Mouse (Mus musculus) liver, embryonic 13.5 days (tissue): ENCODE measurements at regions not wholly inside any gene's neighbourhood (a gene's known extent, or its start where the extent isn't known, plus 50 kb on each side); places are given as distances from the start of the nearest gene placed in this dataset.

ENCODE experiments used
- ATAC-seq: fragments of 200-750 bp; cut with Nextera tagmentation; 2 replicates; pipeline ENCODE4 v1.8.0; 2017; ENCODE audit warnings: low read depth, mild to moderate bottlenecking, moderate number of reproducible peaks, moderate library complexity
- DNase-seq: peaks from one replicate; pipeline ENCODE4 v3.0.0; 2022
- H3K27ac ChIP-seq: fragments of 300-500 bp; sonication (generic); 2 replicates; pipeline ENCODE4 v1.5.1; 2015; ENCODE audit warnings: moderate library complexity, mild to moderate bottlenecking, inconsistent platforms
- H3K27me3 ChIP-seq: fragments of 300-500 bp; sonication (generic); 2 replicates; pipeline ENCODE4 v1.6.1; 2015; ENCODE audit warnings: mild to moderate bottlenecking, inconsistent platforms
- H3K36me3 ChIP-seq: fragments of 300-500 bp; sonication (generic); 2 replicates; pipeline ENCODE4 v1.6.1; 2015; ENCODE audit warnings: mild to moderate bottlenecking, inconsistent platforms
- H3K4me1 ChIP-seq: fragments of 300-500 bp; sonication (generic); replicated peaks from 2 replicates; pipeline ENCODE4 v1.6.1; 2015; ENCODE audit warnings: inconsistent platforms
- H3K4me2 ChIP-seq: fragments of 300-500 bp; sonication (generic); 2 replicates; pipeline ENCODE4 v1.6.1; 2015; ENCODE audit warnings: inconsistent platforms, mild to moderate bottlenecking, moderate library complexity
- H3K4me3 ChIP-seq: fragments of 300-500 bp; sonication (generic); replicated peaks from 2 replicates; pipeline ENCODE4 v1.5.1; 2015; ENCODE audit warnings: mild to moderate bottlenecking, inconsistent platforms
- H3K9ac ChIP-seq: fragments of 300-500 bp; sonication (generic); 2 replicates; pipeline ENCODE4 v1.6.1; 2015; ENCODE audit warnings: mild to moderate bottlenecking, inconsistent platforms
- H3K9me3 ChIP-seq: fragments of 300-500 bp; sonication (generic); replicated peaks from 2 replicates; pipeline ENCODE4 v1.6.1; 2016; ENCODE audit warnings: inconsistent platforms
- WGBS: fragments of 180-500 bp; shearing (Covaris S2); methylation state at CpG from one replicate; pipeline ENCODE4 v1.1.7; 2015; ENCODE audit not compliant: insufficient replicate concordance; 5-methylcytosine and 5-hydroxymethylcytosine counted together

DNA sequence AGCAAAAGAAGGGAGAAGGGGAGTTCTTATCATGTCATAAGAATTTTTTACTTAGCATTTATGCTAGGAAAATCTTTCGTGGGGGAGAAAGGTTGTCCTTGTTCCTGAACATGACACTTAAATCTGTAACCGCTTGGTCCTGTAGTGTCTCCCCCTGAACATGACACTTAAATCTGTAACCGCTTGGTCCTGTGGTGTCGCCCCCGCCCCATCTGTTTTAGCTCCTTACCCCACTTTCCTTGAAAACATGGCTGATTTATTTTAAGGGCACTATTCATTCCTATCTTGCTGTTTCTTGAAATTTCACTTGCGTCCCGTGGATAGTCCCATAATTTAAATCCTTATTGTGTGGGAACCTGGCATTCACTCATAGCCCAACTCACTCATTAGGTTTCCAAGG, 82.2 kb downstream of the Rap2a start:
- Histone ChIP-seq H3K27ac (no peak overlapping the region), H3K27me3 (no peaks in the 10 kb centered on the region), H3K36me3 (no peaks in the 10 kb centered on the region), H3K4me1 (no peaks in the 10 kb centered on the region), H3K4me2 (no peak overlapping the region), H3K9ac (no peak overlapping the region), H3K4me3 (no peak overlapping the region), H3K9me3 (no peaks in the 10 kb centered on the region)
- DNase-seq (no peak), ATAC-seq (no peak)
- 74% methylated on average over 7 of the region's 7 CpGs for whole genome bisulfite sequencing

DNA sequence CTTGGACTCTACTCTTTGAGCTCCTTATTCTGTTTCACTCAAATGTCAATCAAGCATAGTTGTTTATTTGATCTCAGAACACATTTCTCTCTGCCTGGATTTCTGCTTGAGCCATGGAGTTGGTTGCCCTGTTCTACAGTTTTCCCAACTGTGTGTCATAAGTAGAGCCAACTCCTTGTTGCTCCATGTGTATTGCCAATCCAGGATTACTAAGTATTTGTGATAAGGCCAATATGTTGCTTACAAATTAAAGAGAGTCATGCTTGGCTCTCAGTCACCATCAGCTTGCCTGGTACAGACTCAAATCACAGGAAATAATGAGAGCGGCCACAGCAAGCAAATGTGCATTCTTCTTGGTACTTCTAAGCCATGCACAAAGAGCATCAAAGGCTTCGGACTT, 82.7 kb downstream of the Rap2a start:
- Histone ChIP-seq H3K27ac (no peak overlapping the region), H3K27me3 (no peaks in the 10 kb centered on the region), H3K4me3 (no peak overlapping the region), H3K36me3 (no peaks in the 10 kb centered on the region), H3K9ac (no peak overlapping the region), H3K4me1 (no peaks in the 10 kb centered on the region), H3K4me2 (no peak overlapping the region), H3K9me3 (no peaks in the 10 kb centered on the region)
- ATAC-seq (no peak), DNase-seq (no peak)
- 78% methylated on average over 2 of the region's 2 CpGs for WGBS

DNA sequence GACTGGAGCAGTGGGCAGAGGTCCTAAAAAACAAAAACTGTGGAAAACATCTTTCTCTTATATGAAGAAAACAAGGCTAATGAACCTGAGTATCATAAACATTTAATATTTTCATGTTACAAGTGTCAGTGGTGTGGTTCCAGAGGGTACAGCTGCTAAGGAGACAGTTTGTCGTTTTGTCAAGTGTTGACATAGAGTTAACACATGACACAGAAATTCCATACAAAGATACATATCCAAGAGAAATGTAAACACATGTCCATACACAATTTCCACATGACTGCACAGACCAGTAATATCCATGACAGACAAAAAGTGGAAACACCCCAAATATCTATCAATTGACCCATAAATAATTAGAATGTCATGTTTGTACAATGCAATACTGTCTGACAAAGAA, 88.7 kb downstream of the Rap2a start:
- ATAC-seq (no peak), DNase-seq (no peak)
- H3K36me3 ChIP-seq, result no peaks in the 10 kb centered on the region
- no peaks in the 10 kb centered on the region for H3K9me3 ChIP-seq
- no peaks in the 10 kb centered on the region for H3K4me1 ChIP-seq
- WGBS, result 40% methylated on average over 1 of the region's 1 CpGs
- H3K4me2 ChIP-seq, result no peak overlapping the region
- H3K27me3 ChIP-seq, result no peaks in the 10 kb centered on the region
- H3K27ac ChIP-seq, result no peak overlapping the region
- H3K4me3 ChIP-seq, result no peak overlapping the region
- no peak overlapping the region for H3K9ac ChIP-seq

DNA sequence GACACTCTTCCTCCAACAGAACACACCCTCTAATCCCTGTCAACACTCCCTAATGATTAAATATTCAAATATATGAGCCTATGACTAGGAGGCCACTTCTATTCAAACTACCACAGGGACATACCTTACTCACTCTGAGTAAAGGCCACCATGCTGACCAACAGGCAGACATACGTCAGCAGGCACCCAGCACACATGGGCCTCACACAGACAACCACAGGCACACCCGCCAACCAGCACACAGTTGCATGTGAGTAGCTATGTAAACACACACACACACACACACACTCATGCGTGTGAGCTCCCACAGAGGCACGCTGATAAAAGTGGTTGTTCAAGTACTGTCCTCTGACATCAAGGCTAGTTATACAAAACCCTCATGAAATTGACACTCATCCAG, 89.8 kb downstream of the Rap2a start:
- H3K4me3 ChIP-seq, result no peak overlapping the region
- H3K27me3 ChIP-seq, result no peaks in the 10 kb centered on the region
- DNase-seq, result no peak
- WGBS, result 65% methylated on average over 4 of the region's 4 CpGs
- H3K4me2 ChIP-seq, result no peak overlapping the region
- H3K36me3 ChIP-seq, result no peaks in the 10 kb centered on the region
- H3K4me1 ChIP-seq, result no peaks in the 10 kb centered on the region
- H3K9me3 ChIP-seq, result no peaks in the 10 kb centered on the region
- ATAC-seq, result no peak
- no peak overlapping the region for H3K27ac ChIP-seq
- H3K9ac ChIP-seq, result no peak overlapping the region

DNA sequence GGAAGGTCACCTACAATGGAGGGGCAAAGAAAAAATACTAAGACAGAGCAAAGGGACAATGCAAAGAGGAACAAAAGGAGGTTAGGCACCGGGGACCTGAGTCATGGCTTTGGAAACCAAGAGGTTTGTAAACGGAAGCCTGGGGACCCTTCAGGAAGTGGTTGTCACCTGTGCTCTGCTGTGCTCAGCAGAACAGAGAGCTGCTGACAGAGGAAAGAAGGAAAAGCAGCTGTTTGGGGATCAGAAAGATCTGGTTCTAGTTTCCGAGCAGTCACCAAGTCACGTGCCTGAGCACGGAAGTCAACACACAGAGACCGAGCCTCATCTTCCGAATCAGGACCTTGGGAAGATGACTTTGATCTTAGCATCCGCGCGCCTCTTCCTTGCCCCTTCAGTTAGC, 94.0 kb downstream of the Rap2a start:
- Histone ChIP-seq H3K4me1 (no peaks in the 10 kb centered on the region), H3K27ac (no peak overlapping the region), H3K9ac (no peak overlapping the region), H3K27me3 (no peaks in the 10 kb centered on the region), H3K4me2 (no peak overlapping the region), H3K36me3 (no peaks in the 10 kb centered on the region), H3K9me3 (no peaks in the 10 kb centered on the region), H3K4me3 (no peak overlapping the region)
- DNase-seq (no peak), ATAC-seq (0 out of 2 replicates have a peak, but pooled peaks have one; percentile 31)
- WGBS, result 12% methylated on average over 10 of the region's 10 CpGs

DNA sequence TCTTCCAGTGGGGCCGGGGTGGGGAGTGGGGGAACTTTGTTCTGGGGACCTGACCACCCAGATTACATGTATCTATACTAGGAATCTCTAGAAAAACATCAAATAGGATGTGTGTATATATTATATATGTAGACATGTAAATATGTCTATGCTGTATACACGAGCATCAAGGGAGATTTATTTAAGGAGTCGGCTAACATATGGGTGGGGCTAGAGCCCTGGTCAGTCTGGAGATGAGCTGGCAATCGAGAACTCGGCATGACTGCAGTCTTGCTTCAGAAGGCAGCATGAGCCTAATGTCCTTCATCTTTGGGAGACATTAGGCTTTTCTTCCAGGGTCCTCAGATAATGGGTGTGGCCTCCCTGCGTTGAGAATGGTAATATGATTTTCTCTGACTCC, 97.0 kb downstream of the Rap2a start:
- no peak overlapping the region for H3K4me3 ChIP-seq
- H3K4me1 ChIP-seq, result no peaks in the 10 kb centered on the region
- H3K27ac ChIP-seq, result no peak overlapping the region
- no peak overlapping the region for H3K9ac ChIP-seq
- no peaks in the 10 kb centered on the region for H3K27me3 ChIP-seq
- ATAC-seq (no peak), DNase-seq (no peak)
- 64% methylated on average over 6 of the region's 6 CpGs for WGBS
- no peaks in the 10 kb centered on the region for H3K36me3 ChIP-seq
- no peak overlapping the region for H3K4me2 ChIP-seq
- no peaks in the 10 kb centered on the region for H3K9me3 ChIP-seq

DNA sequence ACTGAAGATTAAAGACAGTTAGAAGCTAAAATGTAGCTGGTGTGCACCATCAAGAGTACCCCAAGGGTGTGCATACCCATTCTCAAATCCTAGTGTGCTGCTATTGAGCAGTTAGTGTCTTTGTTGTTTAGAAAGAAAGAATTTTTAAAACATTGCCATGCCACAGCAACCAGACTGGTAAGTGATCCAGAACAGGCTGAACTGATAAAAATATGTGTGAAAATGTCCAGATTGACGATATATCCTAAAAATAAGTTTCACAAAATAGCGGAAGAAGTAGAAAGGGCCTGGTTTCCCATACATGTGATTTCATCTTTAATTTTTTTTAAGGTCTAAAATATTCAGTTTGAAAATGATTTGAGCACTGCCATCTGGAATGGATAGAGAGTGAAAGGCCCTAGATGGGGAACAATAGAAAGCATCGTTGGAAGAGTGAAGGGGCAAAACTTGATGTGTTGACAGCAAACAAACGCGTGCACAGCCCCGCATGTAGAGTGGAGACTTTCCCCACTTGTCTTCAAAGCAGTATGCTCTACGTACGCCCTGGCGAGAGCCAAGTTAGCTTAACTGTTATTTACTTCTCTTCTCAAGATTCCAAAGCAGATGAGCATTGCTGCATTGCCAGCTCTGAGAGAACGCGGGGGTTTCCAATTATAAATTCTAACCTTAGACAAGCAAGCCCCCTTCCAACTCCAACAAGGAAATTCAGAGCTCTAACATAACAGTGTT, 100.3 kb downstream of the Rap2a start:
- H3K27me3 ChIP-seq, result no peaks in the 10 kb centered on the region
- DNase-seq (no peak), ATAC-seq (no peak)
- H3K9me3 ChIP-seq, result no peaks in the 10 kb centered on the region
- no peak overlapping the region for H3K4me2 ChIP-seq
- H3K36me3 ChIP-seq, result no peaks in the 10 kb centered on the region
- H3K4me3 ChIP-seq, result no peak overlapping the region
- no peak overlapping the region for H3K9ac ChIP-seq
- no peak overlapping the region for H3K27ac ChIP-seq
- WGBS, result 73% methylated on average over 11 of the region's 11 CpGs
- H3K4me1 ChIP-seq, result no peaks in the 10 kb centered on the region

DNA sequence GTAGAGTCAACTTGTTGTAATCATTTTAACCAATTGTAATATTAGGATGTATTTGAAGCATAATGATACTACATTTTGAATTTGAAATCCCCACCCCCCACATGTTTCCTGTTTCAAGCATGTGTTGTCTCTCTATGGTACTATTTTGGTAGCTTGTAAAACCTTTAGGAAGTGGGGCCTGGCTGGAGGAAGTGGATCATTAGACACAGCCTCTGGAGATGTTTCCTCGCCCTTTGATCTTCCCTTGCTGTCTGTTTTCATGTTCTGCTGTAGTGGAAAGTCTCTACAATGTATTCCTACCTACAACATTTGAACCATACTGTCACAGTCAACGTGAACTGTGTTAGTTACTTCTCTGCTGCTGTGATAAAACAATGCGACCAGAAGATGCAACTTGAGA, 105.6 kb downstream of the Rap2a start:
- no peak overlapping the region for H3K27ac ChIP-seq
- 22% methylated on average over 3 of the region's 3 CpGs for WGBS
- H3K9me3 ChIP-seq, result no peaks in the 10 kb centered on the region
- H3K36me3 ChIP-seq, result no peaks in the 10 kb centered on the region
- no peak overlapping the region for H3K4me2 ChIP-seq
- ATAC-seq (no peak), DNase-seq (no peak)
- H3K9ac ChIP-seq, result no peak overlapping the region
- H3K4me1 ChIP-seq, result no peaks in the 10 kb centered on the region
- no peak overlapping the region for H3K4me3 ChIP-seq
- H3K27me3 ChIP-seq, result no peaks in the 10 kb centered on the region

DNA sequence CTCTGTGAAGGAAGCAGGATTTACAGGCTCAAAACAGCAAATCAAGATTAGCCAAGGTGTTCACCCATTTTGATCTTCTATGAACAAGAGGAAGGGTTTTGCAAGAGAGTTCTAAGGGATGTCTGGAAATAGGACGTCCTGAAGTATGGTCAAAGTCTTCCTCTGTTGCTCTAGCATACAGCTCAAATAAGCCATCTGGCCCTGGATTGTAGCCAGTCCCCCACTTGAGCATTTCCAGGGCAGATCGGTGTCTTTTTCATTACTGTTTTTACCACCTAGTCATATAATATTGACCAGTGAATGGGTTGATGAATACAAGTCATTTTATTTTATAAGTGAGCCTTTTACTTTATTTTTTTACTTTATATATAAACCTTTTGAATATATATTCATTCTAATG, 113.9 kb downstream of the Rap2a start:
- DNase-seq (no peak), ATAC-seq (no peak)
- H3K27me3 ChIP-seq, result no peaks in the 10 kb centered on the region
- 61% methylated on average over 2 of the region's 2 CpGs for WGBS
- no peak overlapping the region for H3K9ac ChIP-seq
- no peak overlapping the region for H3K4me2 ChIP-seq
- H3K4me1 ChIP-seq, result no peaks in the 10 kb centered on the region
- no peaks in the 10 kb centered on the region for H3K36me3 ChIP-seq
- H3K27ac ChIP-seq, result no peak overlapping the region
- H3K9me3 ChIP-seq, result no peaks in the 10 kb centered on the region
- H3K4me3 ChIP-seq, result no peak overlapping the region

DNA sequence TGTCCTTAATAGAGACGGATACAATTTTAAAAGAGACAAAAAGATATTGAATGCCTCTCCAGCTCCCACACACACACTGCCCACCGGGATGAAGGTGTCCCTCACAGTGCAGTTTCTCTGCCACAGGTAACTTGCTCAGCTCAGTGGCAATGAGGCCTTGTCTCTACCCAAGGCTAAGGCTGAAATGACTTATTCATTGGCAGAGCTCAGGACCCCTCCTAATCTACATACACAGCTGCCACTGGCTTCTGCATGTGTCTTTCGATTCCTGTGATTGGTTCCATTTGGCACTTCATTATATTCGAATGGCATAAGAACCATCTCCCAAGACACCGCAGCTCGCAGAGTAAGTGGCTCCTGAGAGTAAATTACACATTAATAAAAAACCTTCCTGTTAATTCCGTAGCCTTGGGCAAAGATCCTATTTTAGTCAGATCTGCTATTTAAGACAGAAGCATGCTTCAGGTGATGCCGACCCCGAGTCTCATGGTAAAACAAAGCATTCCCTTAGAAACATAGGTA, 122.2 kb downstream of the Rap2a start:
- Histone ChIP-seq H3K4me1 (no peaks in the 10 kb centered on the region), H3K27me3 (no peaks in the 10 kb centered on the region), H3K9ac (no peak overlapping the region), H3K27ac (no peak overlapping the region), H3K4me2 (no peak overlapping the region), H3K9me3 (no peaks in the 10 kb centered on the region), H3K36me3 (no peaks in the 10 kb centered on the region), H3K4me3 (no peak overlapping the region)
- DNase-seq, result no peak
- no peak for ATAC-seq
- WGBS, result 68% methylated on average over 9 of the region's 9 CpGs

DNA sequence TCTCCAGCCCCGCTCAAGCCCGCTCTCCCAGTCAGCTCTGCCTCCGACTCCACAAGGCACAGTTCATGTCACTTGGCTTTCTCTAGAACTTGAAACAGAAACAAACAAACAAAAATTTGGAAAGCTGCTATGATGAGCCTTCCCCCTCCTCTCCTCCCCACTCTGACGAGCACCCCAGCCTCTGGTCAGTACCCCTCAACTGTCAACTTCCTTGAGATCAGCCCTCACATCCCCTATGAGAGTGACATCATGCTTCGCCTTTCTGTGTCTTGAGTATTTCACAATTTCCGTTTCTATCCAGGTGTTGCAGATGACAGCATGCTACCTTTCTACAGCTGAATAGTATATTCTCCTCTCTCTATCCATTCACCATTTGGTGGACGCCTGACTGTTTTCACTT, 123.3 kb downstream of the Rap2a start:
- no peak overlapping the region for H3K4me3 ChIP-seq
- H3K9ac ChIP-seq, result no peak overlapping the region
- no peaks in the 10 kb centered on the region for H3K27me3 ChIP-seq
- no peak overlapping the region for H3K4me2 ChIP-seq
- no peak overlapping the region for H3K27ac ChIP-seq
- no peaks in the 10 kb centered on the region for H3K36me3 ChIP-seq
- DNase-seq (no peak), ATAC-seq (no peak)
- no peaks in the 10 kb centered on the region for H3K4me1 ChIP-seq
- no peaks in the 10 kb centered on the region for H3K9me3 ChIP-seq
- 67% methylated on average over 7 of the region's 7 CpGs for WGBS

DNA sequence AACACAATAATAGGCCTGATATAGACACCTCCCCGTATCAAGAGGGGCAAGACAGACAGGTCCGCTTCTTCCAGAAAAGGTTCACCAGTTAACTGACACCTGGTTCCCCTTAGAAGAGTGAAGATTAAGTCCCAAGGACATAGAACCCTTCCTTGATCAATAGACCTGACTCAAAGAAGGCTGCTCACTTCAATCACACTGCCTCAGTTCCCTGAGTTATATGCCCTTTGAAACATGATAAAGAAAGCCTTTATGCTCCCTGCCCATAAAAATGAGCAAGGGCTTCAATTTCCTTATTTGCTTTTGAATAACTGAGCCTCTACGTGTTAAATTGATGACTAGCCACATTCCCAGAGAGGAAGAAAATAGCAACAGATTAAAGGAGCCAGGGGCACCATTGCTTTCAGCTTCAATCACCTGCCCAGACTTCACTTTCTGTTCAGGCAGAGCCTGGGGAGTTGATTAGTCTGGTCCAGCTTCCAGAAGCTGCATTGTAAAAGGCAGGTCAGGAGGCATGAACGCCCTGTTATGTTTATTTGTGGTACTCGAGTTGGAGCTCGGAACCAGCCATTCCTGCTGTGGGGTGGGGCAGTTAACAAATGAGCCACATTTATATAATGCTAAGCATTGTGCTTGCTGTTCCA, 125.7 kb downstream of the Rap2a start:
- no peak overlapping the region for H3K4me2 ChIP-seq
- no peaks in the 10 kb centered on the region for H3K36me3 ChIP-seq
- ATAC-seq (no peak), DNase-seq (no peak)
- no peak overlapping the region for H3K27ac ChIP-seq
- H3K9ac ChIP-seq, result no peak overlapping the region
- H3K4me3 ChIP-seq, result no peak overlapping the region
- H3K9me3 ChIP-seq, result no peaks in the 10 kb centered on the region
- H3K27me3 ChIP-seq, result no peaks in the 10 kb centered on the region
- H3K4me1 ChIP-seq, result no peaks in the 10 kb centered on the region
- WGBS, result 63% methylated on average over 6 of the region's 6 CpGs
